Mouse (Mus musculus) bone marrow, adult 2 months (tissue): ENCODE results near the gene Gm21983. TPM values are rescaled to one million over a fixed set of nuclear protein-coding genes. Genes with fewer than 3 reads are reported as not detected.

Experiments
- H3K27ac ChIP-seq: fragments of 200-500 bp; 2 replicates; pipeline ENCODE4 v1.5.1; 2012; ENCODE audit warnings: low read depth, mild to moderate bottlenecking, control low read depth, inconsistent platforms, low read length; ENCODE audit not compliant: control insufficient read depth, poor library complexity, insufficient read depth
- H3K4me1 ChIP-seq: fragments of 200-500 bp; 2 replicates; pipeline ENCODE4 v1.6.1; 2011; ENCODE audit warnings: low read length; ENCODE audit not compliant: control insufficient read depth, insufficient read depth
- H3K4me3 ChIP-seq: fragments of 200-500 bp; replicated peaks from 2 replicates; pipeline ENCODE3; 2011; ENCODE audit warnings: mild to moderate bottlenecking, low read depth, low read length, control low read depth; ENCODE audit not compliant: control insufficient read depth
- CTCF ChIP-seq: fragments of 200-500 bp; IDR thresholded peaks from 2 replicates; pipeline ENCODE4 v1.5.1; 2011; ENCODE audit warnings: low read length, control low read depth; ENCODE audit not compliant: control insufficient read depth, insufficient read depth
- POLR2A ChIP-seq: fragments of 200-500 bp; IDR thresholded peaks from 2 replicates; pipeline ENCODE4 v1.6.1; 2011; ENCODE audit warnings: low read depth, mild to moderate bottlenecking, control low read depth, low read length, borderline replicate concordance; ENCODE audit not compliant: control insufficient read depth
- WGBS: fragments of 180-500 bp; shearing (Covaris S2); methylation state at CpG from one replicate; pipeline ENCODE4 v1.1.7; 2018; 5-methylcytosine and 5-hydroxymethylcytosine counted together
- polyA plus RNA-seq: library from polyadenylated mRNA; stranded (reverse); fragments of >200 nt; gene quantifications from 2 replicates; pipeline ENCODE4 v1.2.4, GENCODE M21; 2011; ENCODE audit warnings: low replicate concordance; ENCODE audit not compliant: missing spikeins, insufficient read depth, insufficient read length

Gene Gm21983
- polyA plus RNA-seq, 1 experiment: not detected

- peaks cover 4% of the 10 kb centered on the region; the same call in 1 of the 2 replicates for H3K4me1 ChIP-seq
- H3K4me3 ChIP-seq: no peak overlapping the region
- WGBS: 73% methylated on average over 6 of the region's 6 CpGs
- TF ChIP-seq POLR2A: no peak
- TF ChIP-seq CTCF: no peak
- H3K27ac ChIP-seq: no peak overlapping the region
Observed at GRCm38 (mm10) chr7:27221939-27222338, 41.1 kb upstream of the Gm21983 start.

- TF ChIP-seq CTCF: no peak
- no peak for TF ChIP-seq POLR2A
- Histone ChIP-seq H3K4me3 (no peak overlapping the region), H3K4me1 (peaks cover 3% of the 10 kb centered on the region; the same call in 1 of the 2 replicates), H3K27ac (no peak overlapping the region)
- 89% methylated on average over 11 of the region's 11 CpGs for WGBS
Observed at GRCm38 (mm10) chr7:27219937-27220336, 39.1 kb upstream of the Gm21983 start.

GRCm38 (mm10) chr7:27218586-27218985, 37.7 kb upstream of the Gm21983 start:
- WGBS: 78% methylated on average over 7 of the region's 7 CpGs
- Histone ChIP-seq H3K4me3 (no peak overlapping the region), H3K27ac (no peak overlapping the region), H3K4me1 (no peaks in the 10 kb centered on the region)
- no peak for TF ChIP-seq CTCF
- TF ChIP-seq POLR2A: no peak

- Histone ChIP-seq H3K4me1 (no peaks in the 10 kb centered on the region), H3K27ac (no peak overlapping the region), H3K4me3 (no peak overlapping the region)
- WGBS: 70% methylated on average over 2 of the region's 2 CpGs
- no peak for TF ChIP-seq POLR2A
- TF ChIP-seq CTCF: no peak
Observed at GRCm38 (mm10) chr7:27212626-27213025, 31.7 kb upstream of the Gm21983 start.

GRCm38 (mm10) chr7:27203730-27204449, 23.0 kb upstream of the Gm21983 start:
- no peak for TF ChIP-seq POLR2A
- no peak for TF ChIP-seq CTCF
- no peaks in the 10 kb centered on the region for H3K4me1 ChIP-seq
- H3K4me3 ChIP-seq: no peak overlapping the region
- H3K27ac ChIP-seq: no peak overlapping the region
- WGBS: 89% methylated on average over 8 of the region's 8 CpGs

- Histone ChIP-seq H3K4me1 (peaks cover 3% of the 10 kb centered on the region; the same call in 1 of the 2 replicates), H3K27ac (no peak overlapping the region), H3K4me3 (no peak overlapping the region)
- TF ChIP-seq CTCF (no peak), POLR2A (no peak)
- 90% methylated on average over 8 of the region's 8 CpGs for WGBS
Observed at GRCm38 (mm10) chr7:27198779-27199178, 17.9 kb upstream of the Gm21983 start.

GRCm38 (mm10) chr7:27198355-27198754, 17.5 kb upstream of the Gm21983 start:
- H3K4me3 ChIP-seq: no peak overlapping the region
- H3K4me1 ChIP-seq: peaks cover 3% of the 10 kb centered on the region; the same call in 1 of the 2 replicates
- no peak overlapping the region for H3K27ac ChIP-seq
- TF ChIP-seq CTCF (no peak), POLR2A (no peak)

- 86% methylated on average over 8 of the region's 8 CpGs for WGBS
- Histone ChIP-seq H3K4me1 (peaks cover 3% of the 10 kb centered on the region; the same call in 1 of the 2 replicates), H3K27ac (no peak overlapping the region), H3K4me3 (no peak overlapping the region)
- no peak for TF ChIP-seq POLR2A
- no peak for TF ChIP-seq CTCF
Observed at GRCm38 (mm10) chr7:27197634-27198033, 16.7 kb upstream of the Gm21983 start.
